Mouse (Mus musculus): ENCODE results near the gene Tnc. TPM values are rescaled to one million over a fixed set of nuclear protein-coding genes. Genes with fewer than 3 reads are reported as not detected.

Tnc gene
- total and polyA plus RNA-seq, 3 experiments: 0.16 to 1.00 (median 0.41) TPM

- Histone ChIP-seq H3K27ac (no peak overlapping the region), H3K36me3 (ENCODE audit: control insufficient read depth, insufficient read depth, low read length) (no peaks in the 10 kb centered on the region), H3K4me3 (no peak overlapping the region), H3K27me3 (ENCODE audit: control insufficient read depth, insufficient read depth, low read length) (no peaks in the 10 kb centered on the region), H3K79me2 (replicated peaks; ENCODE audit: control insufficient read depth, insufficient read depth, low read length) (no peaks in the 10 kb centered on the region), H3K4me1 (ENCODE audit: control insufficient read depth, insufficient read depth, low read length) (no peaks in the 10 kb centered on the region), H3K9ac (ENCODE audit: low read depth, low read length) (no peak overlapping the region)
- DNase-seq: no peak
- TF ChIP-seq EP300 (IDR thresholded peaks at IDR 0.05; ENCODE audit: insufficient read depth, low read depth, low read length) (no peak), POLR2A (IDR thresholded peaks at IDR 0.05; ENCODE audit: insufficient read depth, low read depth, low read length) (no peak), CTCF (IDR thresholded peaks at IDR 0.05) (no peak)
- 76% methylated on average over 1 of the region's 1 CpGs for WGBS
- intact Hi-C loops (cut with DNase I): no loop called here
Observed at GRCm38 (mm10) chr4:63971762-63972161, 75.1 kb downstream of the Tnc start.

GRCm38 (mm10) chr4:63970925-63971324 lies 75.9 kb downstream of the Tnc start:
- H3K27ac ChIP-seq: no peak overlapping the region
- DNase-seq: no peak
- H3K36me3 ChIP-seq (ENCODE audit: control insufficient read depth, insufficient read depth, low read length): no peaks in the 10 kb centered on the region
- H3K4me1 ChIP-seq (ENCODE audit: control insufficient read depth, insufficient read depth, low read length): no peaks in the 10 kb centered on the region
- no peak overlapping the region for H3K9ac ChIP-seq (ENCODE audit: low read depth, low read length)
- no peaks in the 10 kb centered on the region for H3K27me3 ChIP-seq (ENCODE audit: control insufficient read depth, insufficient read depth, low read length)
- intact Hi-C loops (cut with DNase I): no loop called here
- H3K79me2 ChIP-seq (replicated peaks; ENCODE audit: control insufficient read depth, insufficient read depth, low read length): no peaks in the 10 kb centered on the region
- WGBS: 77% methylated on average over 4 of the region's 4 CpGs
- TF ChIP-seq CTCF (IDR thresholded peaks at IDR 0.05) (no peak), EP300 (IDR thresholded peaks at IDR 0.05; ENCODE audit: insufficient read depth, low read depth, low read length) (no peak), POLR2A (IDR thresholded peaks at IDR 0.05; ENCODE audit: insufficient read depth, low read depth, low read length) (no peak)
- no peak overlapping the region for H3K4me3 ChIP-seq

- no peak overlapping the region for H3K27ac ChIP-seq
- H3K27me3 ChIP-seq (ENCODE audit: control insufficient read depth, insufficient read depth, low read length): no peaks in the 10 kb centered on the region
- DNase-seq: no peak
- no peak for TF ChIP-seq CTCF (IDR thresholded peaks at IDR 0.05)
- no peak for TF ChIP-seq POLR2A (IDR thresholded peaks at IDR 0.05; ENCODE audit: insufficient read depth, low read depth, low read length)
- no peak for TF ChIP-seq EP300 (IDR thresholded peaks at IDR 0.05; ENCODE audit: insufficient read depth, low read depth, low read length)
- H3K4me3 ChIP-seq: no peak overlapping the region
- H3K4me1 ChIP-seq (ENCODE audit: control insufficient read depth, insufficient read depth, low read length): no peaks in the 10 kb centered on the region
- no peaks in the 10 kb centered on the region for H3K36me3 ChIP-seq (ENCODE audit: control insufficient read depth, insufficient read depth, low read length)
- WGBS: 73% methylated on average over 3 of the region's 3 CpGs
- intact Hi-C loops (cut with DNase I): no loop called here
- no peaks in the 10 kb centered on the region for H3K79me2 ChIP-seq (replicated peaks; ENCODE audit: control insufficient read depth, insufficient read depth, low read length)
- no peak overlapping the region for H3K9ac ChIP-seq (ENCODE audit: low read depth, low read length)
Observed at GRCm38 (mm10) chr4:63969891-63970290, 76.9 kb downstream of the Tnc start.

GRCm38 (mm10) chr4:63963410-63963809 lies 83.4 kb downstream of the Tnc start:
- 92% methylated on average over 1 of the region's 1 CpGs for WGBS
- no peak overlapping the region for H3K4me3 ChIP-seq
- intact Hi-C loops (cut with DNase I): no loop called here
- TF ChIP-seq POLR2A (IDR thresholded peaks at IDR 0.05; ENCODE audit: insufficient read depth, low read depth, low read length): no peak
- no peak for TF ChIP-seq CTCF (IDR thresholded peaks at IDR 0.05)
- no peak for TF ChIP-seq EP300 (IDR thresholded peaks at IDR 0.05; ENCODE audit: insufficient read depth, low read depth, low read length)
- no peaks in the 10 kb centered on the region for H3K79me2 ChIP-seq (replicated peaks; ENCODE audit: control insufficient read depth, insufficient read depth, low read length)
- no peak overlapping the region for H3K27ac ChIP-seq
- DNase-seq: no peak
- H3K4me1 ChIP-seq (ENCODE audit: control insufficient read depth, insufficient read depth, low read length): no peaks in the 10 kb centered on the region
- H3K36me3 ChIP-seq (ENCODE audit: control insufficient read depth, insufficient read depth, low read length): no peaks in the 10 kb centered on the region
- no peak overlapping the region for H3K9ac ChIP-seq (ENCODE audit: low read depth, low read length)
- H3K27me3 ChIP-seq (ENCODE audit: control insufficient read depth, insufficient read depth, low read length): no peaks in the 10 kb centered on the region

- Histone ChIP-seq H3K27me3 (ENCODE audit: control insufficient read depth, insufficient read depth, low read length) (no peaks in the 10 kb centered on the region), H3K4me1 (ENCODE audit: control insufficient read depth, insufficient read depth, low read length) (no peaks in the 10 kb centered on the region), H3K9ac (ENCODE audit: low read depth, low read length) (no peak overlapping the region), H3K27ac (no peak overlapping the region), H3K79me2 (replicated peaks; ENCODE audit: control insufficient read depth, insufficient read depth, low read length) (no peaks in the 10 kb centered on the region), H3K4me3 (no peak overlapping the region), H3K36me3 (ENCODE audit: control insufficient read depth, insufficient read depth, low read length) (no peaks in the 10 kb centered on the region)
- intact Hi-C loops (cut with DNase I): no loop called here
- DNase-seq: no peak
- TF ChIP-seq POLR2A (IDR thresholded peaks at IDR 0.05; ENCODE audit: insufficient read depth, low read depth, low read length): no peak
- TF ChIP-seq CTCF (IDR thresholded peaks at IDR 0.05): no peak
- TF ChIP-seq EP300 (IDR thresholded peaks at IDR 0.05; ENCODE audit: insufficient read depth, low read depth, low read length): no peak
- 91% methylated on average over 5 of the region's 5 CpGs for WGBS
Observed at GRCm38 (mm10) chr4:63961858-63962468, 84.9 kb downstream of the Tnc start.

- H3K27ac ChIP-seq: no peak overlapping the region
- intact Hi-C loops (cut with DNase I): no loop called here
- 77% methylated on average over 4 of the region's 4 CpGs for WGBS
Observed at GRCm38 (mm10) chr4:63958601-63959000, 88.2 kb downstream of the Tnc start.

More at GRCm38 (mm10) chr4:63958601-63959000, 88.2 kb downstream of the Tnc start:
- no peak overlapping the region for H3K4me3 ChIP-seq
- no peak for DNase-seq
- H3K79me2 ChIP-seq (replicated peaks; ENCODE audit: control insufficient read depth, insufficient read depth, low read length): no peaks in the 10 kb centered on the region
- no peak overlapping the region for H3K9ac ChIP-seq (ENCODE audit: low read depth, low read length)
- H3K27me3 ChIP-seq (ENCODE audit: control insufficient read depth, insufficient read depth, low read length): no peaks in the 10 kb centered on the region
- H3K4me1 ChIP-seq (ENCODE audit: control insufficient read depth, insufficient read depth, low read length): no peaks in the 10 kb centered on the region
- no peaks in the 10 kb centered on the region for H3K36me3 ChIP-seq (ENCODE audit: control insufficient read depth, insufficient read depth, low read length)
- TF ChIP-seq EP300 (IDR thresholded peaks at IDR 0.05; ENCODE audit: insufficient read depth, low read depth, low read length) (no peak), CTCF (IDR thresholded peaks at IDR 0.05) (no peak), POLR2A (IDR thresholded peaks at IDR 0.05; ENCODE audit: insufficient read depth, low read depth, low read length) (no peak)

Measured in heart, adult 2 months (tissue).